ENCODE assay signal across 1 mouse cellular context in genomic region chr11:117813867-117814266, GRCm38 (mm10).
TF ChIP-seq lines count a peak whose summit lies in the region.

No protein-coding gene starts in this region.

TF ChIP-seq in CH12.LX, 34 proteins besides CTCF, POLR2A, EP300 and RAD21:
- TF ChIP-seq SMC3 (IDR thresholded peaks at IDR 0.05; ENCODE audit: low read depth, low read length), result peak; percentile 1; the same call in 1 of the 2 replicates
- 0 out of 2 replicates have a peak, but pooled peaks have one; percentile 1 for TF ChIP-seq ZMIZ1 (IDR thresholded peaks at IDR 0.05; ENCODE audit: low read depth, low read length)
- no peak for TF ChIP-seq USF2 (conservative IDR thresholded peaks at IDR 0.05; ENCODE audit: low read depth, low read length)
